Mouse (Mus musculus): Measurements from ENCODE around the gene Lrrc51. TPM values are rescaled to one million over a fixed set of nuclear protein-coding genes. Genes with fewer than 3 reads are reported as not detected.

Gene Lrrc51
- polyA plus RNA-seq, 1 experiment = 7.5 TPM

- no peak for TF ChIP-seq POLR2A (IDR thresholded peaks at IDR 0.05; ENCODE audit: insufficient read depth, low read length)
- TF ChIP-seq CTCF (IDR thresholded peaks at IDR 0.05; ENCODE audit: low read depth, low read length) = no peak
- no peak for TF ChIP-seq EP300 (IDR thresholded peaks at IDR 0.05; ENCODE audit: insufficient read depth, low read depth, low read length)
- Histone ChIP-seq H3K9me3 (replicated peaks; ENCODE audit: control insufficient read depth, insufficient read depth, low read length, poor library complexity, severe bottlenecking) (no peaks in the 10 kb centered on the region), H3K36me3 (ENCODE audit: control insufficient read depth, insufficient read depth, low read length, poor library complexity, severe bottlenecking) (no peaks in the 10 kb centered on the region), H3K4me1 (ENCODE audit: control insufficient read depth, insufficient read depth, low read length) (peaks cover 4% of the 10 kb centered on the region), H3K27me3 (ENCODE audit: control insufficient read depth, insufficient read depth, low read length, poor library complexity, severe bottlenecking) (no peaks in the 10 kb centered on the region), H3K9ac (ENCODE audit: low read depth, poor library complexity, severe bottlenecking) (peak overlapping the region; percentile 19), H3K27ac (ENCODE audit: insufficient read depth, low read length) (no peak overlapping the region), H3K4me3 (ENCODE audit: low read depth, low read length) (peak overlapping the region; percentile 78)
Measured at GRCm38 (mm10) chr7:101970429-101970775, 36.7 kb upstream of the Lrrc51 start.

- no peaks in the 10 kb centered on the region for H3K9me3 ChIP-seq (replicated peaks; ENCODE audit: control insufficient read depth, insufficient read depth, low read length, poor library complexity, severe bottlenecking)
- peaks cover 4% of the 10 kb centered on the region for H3K4me1 ChIP-seq (ENCODE audit: control insufficient read depth, insufficient read depth, low read length)
- H3K9ac ChIP-seq (ENCODE audit: low read depth, poor library complexity, severe bottlenecking) = peak overlapping the region; percentile 19
- H3K36me3 ChIP-seq (ENCODE audit: control insufficient read depth, insufficient read depth, low read length, poor library complexity, severe bottlenecking) = no peaks in the 10 kb centered on the region
- TF ChIP-seq EP300 (IDR thresholded peaks at IDR 0.05; ENCODE audit: insufficient read depth, low read depth, low read length) (no peak), POLR2A (IDR thresholded peaks at IDR 0.05; ENCODE audit: insufficient read depth, low read length) (no peak), CTCF (IDR thresholded peaks at IDR 0.05; ENCODE audit: low read depth, low read length) (no peak)
- peak overlapping the region; percentile 78 for H3K4me3 ChIP-seq (ENCODE audit: low read depth, low read length)
- 0 out of 2 replicates have a peak overlapping the region, but pooled peaks have one; percentile 26 for H3K27ac ChIP-seq (ENCODE audit: insufficient read depth, low read length)
- H3K27me3 ChIP-seq (ENCODE audit: control insufficient read depth, insufficient read depth, low read length, poor library complexity, severe bottlenecking) = no peaks in the 10 kb centered on the region
Measured at GRCm38 (mm10) chr7:101969694-101970428, 36.2 kb upstream of the Lrrc51 start.

GRCm38 (mm10) chr7:101968751-101969150, 35.1 kb upstream of the Lrrc51 start:
- peaks cover 3% of the 10 kb centered on the region for H3K4me1 ChIP-seq (ENCODE audit: control insufficient read depth, insufficient read depth, low read length)
- H3K9me3 ChIP-seq (replicated peaks; ENCODE audit: control insufficient read depth, insufficient read depth, low read length, poor library complexity, severe bottlenecking) = no peaks in the 10 kb centered on the region
- H3K27me3 ChIP-seq (ENCODE audit: control insufficient read depth, insufficient read depth, low read length, poor library complexity, severe bottlenecking) = no peaks in the 10 kb centered on the region
- no peak overlapping the region for H3K4me3 ChIP-seq (ENCODE audit: low read depth, low read length)
- no peak overlapping the region for H3K27ac ChIP-seq (ENCODE audit: insufficient read depth, low read length)
- no peaks in the 10 kb centered on the region for H3K36me3 ChIP-seq (ENCODE audit: control insufficient read depth, insufficient read depth, low read length, poor library complexity, severe bottlenecking)
- TF ChIP-seq CTCF (IDR thresholded peaks at IDR 0.05; ENCODE audit: low read depth, low read length) = no peak
- TF ChIP-seq EP300 (IDR thresholded peaks at IDR 0.05; ENCODE audit: insufficient read depth, low read depth, low read length) = no peak
- no peak for TF ChIP-seq POLR2A (IDR thresholded peaks at IDR 0.05; ENCODE audit: insufficient read depth, low read length)
- no peak overlapping the region for H3K9ac ChIP-seq (ENCODE audit: low read depth, poor library complexity, severe bottlenecking)

GRCm38 (mm10) chr7:101967256-101967655, 33.6 kb upstream of the Lrrc51 start:
- no peaks in the 10 kb centered on the region for H3K9me3 ChIP-seq (replicated peaks; ENCODE audit: control insufficient read depth, insufficient read depth, low read length, poor library complexity, severe bottlenecking)
- H3K27me3 ChIP-seq (ENCODE audit: control insufficient read depth, insufficient read depth, low read length, poor library complexity, severe bottlenecking) = no peaks in the 10 kb centered on the region
- no peak overlapping the region for H3K27ac ChIP-seq (ENCODE audit: insufficient read depth, low read length)
- peaks cover 2% of the 10 kb centered on the region for H3K4me1 ChIP-seq (ENCODE audit: control insufficient read depth, insufficient read depth, low read length)
- H3K36me3 ChIP-seq (ENCODE audit: control insufficient read depth, insufficient read depth, low read length, poor library complexity, severe bottlenecking) = no peaks in the 10 kb centered on the region
- H3K9ac ChIP-seq (ENCODE audit: low read depth, poor library complexity, severe bottlenecking) = no peak overlapping the region
- TF ChIP-seq EP300 (IDR thresholded peaks at IDR 0.05; ENCODE audit: insufficient read depth, low read depth, low read length) (no peak), CTCF (IDR thresholded peaks at IDR 0.05; ENCODE audit: low read depth, low read length) (no peak), POLR2A (IDR thresholded peaks at IDR 0.05; ENCODE audit: insufficient read depth, low read length) (no peak)
- H3K4me3 ChIP-seq (ENCODE audit: low read depth, low read length) = no peak overlapping the region

- Histone ChIP-seq H3K4me1 (ENCODE audit: control insufficient read depth, insufficient read depth, low read length) (no peaks in the 10 kb centered on the region), H3K27me3 (ENCODE audit: control insufficient read depth, insufficient read depth, low read length, poor library complexity, severe bottlenecking) (no peaks in the 10 kb centered on the region), H3K9me3 (replicated peaks; ENCODE audit: control insufficient read depth, insufficient read depth, low read length, poor library complexity, severe bottlenecking) (no peaks in the 10 kb centered on the region), H3K4me3 (ENCODE audit: low read depth, low read length) (no peak overlapping the region), H3K9ac (ENCODE audit: low read depth, poor library complexity, severe bottlenecking) (no peak overlapping the region), H3K36me3 (ENCODE audit: control insufficient read depth, insufficient read depth, low read length, poor library complexity, severe bottlenecking) (no peaks in the 10 kb centered on the region), H3K27ac (ENCODE audit: insufficient read depth, low read length) (no peak overlapping the region)
- no peak for TF ChIP-seq EP300 (IDR thresholded peaks at IDR 0.05; ENCODE audit: insufficient read depth, low read depth, low read length)
- TF ChIP-seq CTCF (IDR thresholded peaks at IDR 0.05; ENCODE audit: low read depth, low read length) = no peak
- no peak for TF ChIP-seq POLR2A (IDR thresholded peaks at IDR 0.05; ENCODE audit: insufficient read depth, low read length)
Measured at GRCm38 (mm10) chr7:101965606-101966005, 31.9 kb upstream of the Lrrc51 start.

- Histone ChIP-seq H3K27me3 (ENCODE audit: control insufficient read depth, insufficient read depth, low read length, poor library complexity, severe bottlenecking) (no peaks in the 10 kb centered on the region), H3K9ac (ENCODE audit: low read depth, poor library complexity, severe bottlenecking) (no peak overlapping the region), H3K9me3 (replicated peaks; ENCODE audit: control insufficient read depth, insufficient read depth, low read length, poor library complexity, severe bottlenecking) (no peaks in the 10 kb centered on the region), H3K4me3 (ENCODE audit: low read depth, low read length) (no peak overlapping the region), H3K36me3 (ENCODE audit: control insufficient read depth, insufficient read depth, low read length, poor library complexity, severe bottlenecking) (no peaks in the 10 kb centered on the region), H3K4me1 (ENCODE audit: control insufficient read depth, insufficient read depth, low read length) (no peaks in the 10 kb centered on the region), H3K27ac (ENCODE audit: insufficient read depth, low read length) (no peak overlapping the region)
- TF ChIP-seq POLR2A (IDR thresholded peaks at IDR 0.05; ENCODE audit: insufficient read depth, low read length) = no peak
- TF ChIP-seq CTCF (IDR thresholded peaks at IDR 0.05; ENCODE audit: low read depth, low read length) = no peak
- TF ChIP-seq EP300 (IDR thresholded peaks at IDR 0.05; ENCODE audit: insufficient read depth, low read depth, low read length) = no peak
Measured at GRCm38 (mm10) chr7:101964551-101964950, 30.9 kb upstream of the Lrrc51 start.

All from ES-Bruce4 (cell line).